Mouse (Mus musculus): ENCODE results near the gene Atp6v0c. TPM values are rescaled to one million over a fixed set of nuclear protein-coding genes. Genes with fewer than 3 reads are reported as not detected.
A peak's percentile ranks its signal among the peaks of the same experiment; 100 is the strongest.

Atp6v0c gene
- total and polyA plus RNA-seq, 3 experiments: 58.4 to 515 (median 125) TPM

GRCm38 (mm10) chr17:24203068-24203467, 33.6 kb upstream of the Atp6v0c start (continued):
- TF ChIP-seq USF2 (IDR thresholded peaks at IDR 0.05; ENCODE audit: borderline replicate concordance in 1 of 2, insufficient read depth in 1 of 2, low read depth in 1 of 2, low read length in 2 of 2) (no peak), GABPA (IDR thresholded peaks at IDR 0.05; ENCODE audit: low read depth, low read length) (no peak), TCF12 (IDR thresholded peaks at IDR 0.05; ENCODE audit: low read depth, low read length) (peak; percentile 67; the same call in 1 of the 2 replicates), NELFE (IDR thresholded peaks at IDR 0.05; ENCODE audit: low read depth, low read length) (no peak), UBTF (IDR thresholded peaks at IDR 0.05; ENCODE audit: borderline replicate concordance, insufficient read depth, low read depth, low read length) (0 out of 2 replicates have a peak, but pooled peaks have one; percentile 45), E2F4 (IDR thresholded peaks at IDR 0.05; ENCODE audit: borderline replicate concordance, low read depth, low read length) (no peak), TBP (IDR thresholded peaks at IDR 0.05; ENCODE audit: low read depth, low read length) (peak; percentile 74), CHD2 (IDR thresholded peaks at IDR 0.05; ENCODE audit: low read length) (no peak), SIN3A (IDR thresholded peaks at IDR 0.05; ENCODE audit: low read length) (peak; percentile 73; the same call in 1 of the 2 replicates)

- no peak overlapping the region for H3K9ac ChIP-seq (ENCODE audit: control insufficient read depth, low read depth, low read length, poor library complexity, severe bottlenecking)
- H3K4me3 ChIP-seq (ENCODE audit: control insufficient read depth in 1 of 2, insufficient read depth in 1 of 2, low read depth in 2 of 2, low read length in 2 of 2): no peak overlapping the region
- peaks cover 44% of the 10 kb centered on the region for H3K79me2 ChIP-seq (ENCODE audit: control insufficient read depth, insufficient read depth, low read length, poor library complexity)
- H3K27ac ChIP-seq (ENCODE audit: control insufficient read depth, low read depth, low read length): no peak overlapping the region
- H3K27me3 ChIP-seq (ENCODE audit: control insufficient read depth in 1 of 2, insufficient read depth in 2 of 2, low read length in 2 of 2): no peaks in the 10 kb centered on the region
- DNase-seq (ENCODE audit: low read depth, low spot score): no peak
- peaks cover 11 to 60% of the 10 kb centered on the region in 2 experiments for H3K4me1 ChIP-seq (ENCODE audit: control insufficient read depth in 1 of 2, insufficient read depth in 2 of 2, low read length in 2 of 2)
- H3K9me3 ChIP-seq (replicated peaks; ENCODE audit: insufficient read depth, low read length): no peaks in the 10 kb centered on the region
- TF ChIP-seq SIN3A (IDR thresholded peaks at IDR 0.05; ENCODE audit: low read length) (no peak), JUND (IDR thresholded peaks at IDR 0.05; ENCODE audit: low read depth, low read length) (no peak), MAX (IDR thresholded peaks at IDR 0.05; ENCODE audit: low read length) (no peak), CHD1 (IDR thresholded peaks at IDR 0.05; ENCODE audit: low read depth, low read length) (no peak), HCFC1 (IDR thresholded peaks at IDR 0.05; ENCODE audit: low read depth, low read length) (no peak), ZNF384 (IDR thresholded peaks at IDR 0.05; ENCODE audit: low read depth, low read length) (no peak), MXI1 (IDR thresholded peaks at IDR 0.05; ENCODE audit: low read depth, low read length) (no peak), MYC (IDR thresholded peaks at IDR 0.05; ENCODE audit: low read depth, low read length) (no peak), MYB (IDR thresholded peaks at IDR 0.05; ENCODE audit: low read depth, low read length) (no peak), CTCF (IDR thresholded peaks at IDR 0.05 in 2 of 3, conservative IDR thresholded peaks at IDR 0.05 in 1 of 3; ENCODE audit: control insufficient read depth in 1 of 3, insufficient read depth in 1 of 3, low read depth in 2 of 3, low read length in 3 of 3, poor library complexity in 1 of 3, severe bottlenecking in 1 of 3) (no peak), MAFK (IDR thresholded peaks at IDR 0.05; ENCODE audit: borderline replicate concordance, low read depth, low read length) (no peak), USF1 (IDR thresholded peaks at IDR 0.05; ENCODE audit: low read depth, low read length) (no peak), TCF12 (IDR thresholded peaks at IDR 0.05; ENCODE audit: low read depth, low read length) (no peak), POLR2A (IDR thresholded peaks at IDR 0.05; ENCODE audit: control insufficient read depth in 1 of 2, insufficient read depth in 1 of 2, low read depth in 1 of 2, low read length in 2 of 2, poor library complexity in 1 of 2) (no peak), NELFE (IDR thresholded peaks at IDR 0.05; ENCODE audit: low read depth, low read length) (no peak), ZC3H11A (IDR thresholded peaks at IDR 0.05; ENCODE audit: low read depth, low read length) (no peak), KAT2A (conservative IDR thresholded peaks at IDR 0.05; ENCODE audit: low read depth, low read length) (no peak)
- peaks cover 2 to 39% of the 10 kb centered on the region in 2 experiments; a peak in 3 of 4 replicates for H3K36me3 ChIP-seq (ENCODE audit: control insufficient read depth in 1 of 2, insufficient read depth in 2 of 2, low read length in 2 of 2)
These were observed 31.6 kb upstream of the Atp6v0c start for GRCm38 (mm10) chr17:24201092-24201491.

Measured in MEL (cell line).